Mouse (Mus musculus): ENCODE measurements around the gene Gm16181. TPM values are rescaled to one million over a fixed set of nuclear protein-coding genes. Genes with fewer than 3 reads are reported as not detected.

Gene Gm16181
- total and polyA plus RNA-seq, 2 experiments: 0.37 TPM; not detected in 1

DNA sequence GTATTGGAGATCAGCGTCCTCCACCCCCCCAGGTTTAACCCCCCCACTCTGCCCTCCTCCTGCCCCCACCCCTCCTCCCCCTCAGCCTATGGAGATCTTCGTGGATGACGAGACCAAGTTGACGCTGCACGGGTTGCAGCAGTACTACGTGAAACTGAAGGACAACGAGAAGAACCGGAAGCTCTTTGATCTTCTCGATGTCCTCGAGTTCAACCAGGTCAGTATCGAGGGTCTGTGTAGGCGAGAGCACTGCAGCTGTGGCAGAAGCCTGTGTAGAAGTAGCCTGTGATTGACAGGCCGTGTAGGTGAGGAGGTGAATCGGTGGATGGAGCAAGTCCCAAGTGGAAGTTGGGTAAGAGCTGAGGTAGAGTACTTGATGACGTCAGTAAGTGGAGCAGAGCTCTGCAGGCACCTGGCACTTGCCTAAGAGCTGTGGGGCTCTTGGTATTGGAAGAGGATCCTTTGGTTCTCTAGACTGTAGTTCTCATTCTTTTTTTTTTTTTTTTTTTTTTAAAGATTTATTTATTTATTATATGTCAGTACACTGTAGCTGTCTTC, 30.6 kb downstream of the Gm16181 start:
- H3K27ac ChIP-seq (replicated peaks; ENCODE audit: insufficient read depth, low read depth, low read length): no peak overlapping the region
- 59% methylated on average over 15 of the region's 15 CpGs for WGBS

DNA sequence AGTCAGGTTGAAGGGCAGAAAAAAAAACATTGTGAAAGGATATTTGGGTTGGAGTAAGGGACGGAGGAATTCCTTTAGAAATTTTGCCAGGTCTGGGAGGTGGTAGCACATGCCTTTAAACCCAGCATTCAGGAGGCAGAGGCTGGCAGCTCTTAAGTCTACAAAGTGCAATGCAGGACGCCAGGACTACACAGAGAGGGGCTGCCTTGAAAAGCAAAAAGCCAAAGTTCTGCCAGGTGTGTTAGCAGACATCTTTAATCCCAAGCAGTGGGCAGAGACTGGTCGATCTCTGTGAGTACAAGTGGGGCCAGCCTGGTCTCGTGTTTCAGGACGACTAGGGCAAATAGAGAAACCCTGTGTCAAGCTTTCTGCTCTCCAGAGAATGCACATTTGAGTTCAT, 31.3 kb downstream of the Gm16181 start:
- H3K79me2 ChIP-seq (ENCODE audit: control insufficient read depth, insufficient read depth, low read length): no peaks in the 10 kb centered on the region
- H3K27me3 ChIP-seq (ENCODE audit: control insufficient read depth, insufficient read depth, low read length): no peaks in the 10 kb centered on the region
- WGBS: 83% methylated on average over 5 of the region's 5 CpGs
- TF ChIP-seq CTCF (IDR thresholded peaks at IDR 0.05; ENCODE audit: low read depth, low read length): no peak
- TF ChIP-seq POLR2A (IDR thresholded peaks at IDR 0.05; ENCODE audit: extremely low read depth, insufficient read depth, low read length): no peak
- H3K27ac ChIP-seq (replicated peaks; ENCODE audit: insufficient read depth, low read depth, low read length): no peak overlapping the region
- no peak for DNase-seq (ENCODE audit: extremely low read depth, low read depth, low spot score)
- no peak overlapping the region for H3K9ac ChIP-seq (ENCODE audit: low read depth, low read length)
- H3K4me1 ChIP-seq (ENCODE audit: control insufficient read depth, insufficient read depth, low read length): no peaks in the 10 kb centered on the region
- peaks cover 37% of the 10 kb centered on the region for H3K36me3 ChIP-seq (ENCODE audit: control insufficient read depth, insufficient read depth, low read length)
- H3K4me3 ChIP-seq (ENCODE audit: insufficient read depth, low read depth, low read length): no peak overlapping the region

More for the DNA sequence above, 30.6 kb downstream of the Gm16181 start:
- no peak overlapping the region for H3K9ac ChIP-seq (ENCODE audit: low read depth, low read length)
- H3K4me3 ChIP-seq (ENCODE audit: insufficient read depth, low read depth, low read length): no peak overlapping the region
- no peaks in the 10 kb centered on the region for H3K27me3 ChIP-seq (ENCODE audit: control insufficient read depth, insufficient read depth, low read length)
- H3K4me1 ChIP-seq (ENCODE audit: control insufficient read depth, insufficient read depth, low read length): no peaks in the 10 kb centered on the region
- H3K79me2 ChIP-seq (ENCODE audit: control insufficient read depth, insufficient read depth, low read length): no peaks in the 10 kb centered on the region
- TF ChIP-seq POLR2A (IDR thresholded peaks at IDR 0.05; ENCODE audit: extremely low read depth, insufficient read depth, low read length) (no peak), CTCF (IDR thresholded peaks at IDR 0.05; ENCODE audit: low read depth, low read length) (no peak)
- DNase-seq (ENCODE audit: extremely low read depth, low read depth, low spot score): peak; percentile 69
- H3K36me3 ChIP-seq (ENCODE audit: control insufficient read depth, insufficient read depth, low read length): peaks cover 44% of the 10 kb centered on the region

- TF ChIP-seq POLR2A (IDR thresholded peaks at IDR 0.05; ENCODE audit: extremely low read depth, insufficient read depth, low read length) (no peak), CTCF (IDR thresholded peaks at IDR 0.05; ENCODE audit: low read depth, low read length) (no peak)
- no peaks in the 10 kb centered on the region for H3K4me1 ChIP-seq (ENCODE audit: control insufficient read depth, insufficient read depth, low read length)
- H3K36me3 ChIP-seq (ENCODE audit: control insufficient read depth, insufficient read depth, low read length): peaks cover 30% of the 10 kb centered on the region
- no peak overlapping the region for H3K9ac ChIP-seq (ENCODE audit: low read depth, low read length)
- H3K4me3 ChIP-seq (ENCODE audit: insufficient read depth, low read depth, low read length): no peak overlapping the region
- no peak for DNase-seq (ENCODE audit: extremely low read depth, low read depth, low spot score)
- 83% methylated on average over 18 of the region's 18 CpGs for WGBS
- no peak overlapping the region for H3K27ac ChIP-seq (replicated peaks; ENCODE audit: insufficient read depth, low read depth, low read length)
- no peaks in the 10 kb centered on the region for H3K79me2 ChIP-seq (ENCODE audit: control insufficient read depth, insufficient read depth, low read length)
- no peaks in the 10 kb centered on the region for H3K27me3 ChIP-seq (ENCODE audit: control insufficient read depth, insufficient read depth, low read length)
Observed at GRCm38 (mm10) chr17:35252619-35253292, 32.1 kb downstream of the Gm16181 start.

DNA sequence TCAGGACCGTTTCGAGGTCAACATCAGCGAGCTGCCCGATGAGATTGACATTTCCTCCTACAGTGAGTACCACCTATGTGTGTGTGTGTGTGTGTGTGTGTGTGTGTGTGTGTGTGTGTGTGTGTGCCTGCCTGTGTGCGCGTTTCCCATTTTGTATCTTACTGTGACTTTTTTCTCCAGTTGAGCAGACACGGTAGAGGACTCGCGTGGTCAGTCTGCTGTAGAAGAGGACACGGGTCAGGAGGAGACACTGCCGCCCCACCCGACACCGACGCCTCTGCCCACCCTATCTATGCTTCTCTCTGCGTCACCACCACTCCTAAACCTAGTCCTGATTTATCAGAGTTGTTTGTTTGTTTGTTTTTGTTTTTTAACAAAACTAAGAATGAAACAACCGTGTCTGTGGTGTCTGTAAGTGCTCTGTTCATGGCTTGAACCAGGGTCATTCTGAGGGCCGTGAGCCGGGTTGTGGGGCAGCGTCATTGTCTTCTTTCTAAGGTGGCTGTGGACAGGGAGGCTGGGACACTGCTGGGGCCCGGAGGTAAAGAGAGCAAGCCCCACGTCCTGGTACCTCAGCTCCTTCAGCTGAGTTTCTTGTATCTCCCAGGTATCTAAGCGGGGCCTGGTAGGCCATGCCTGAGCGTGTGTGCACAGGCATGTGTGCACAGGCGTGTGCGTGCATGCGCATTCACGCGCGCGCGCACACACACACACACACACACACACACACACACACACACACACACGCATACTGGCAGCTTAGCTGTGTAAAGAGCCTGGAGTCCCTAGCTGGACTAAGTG, 32.9 kb downstream of the Gm16181 start:
- H3K27me3 ChIP-seq (ENCODE audit: control insufficient read depth, insufficient read depth, low read length): no peaks in the 10 kb centered on the region
- 83% methylated on average over 32 of the region's 32 CpGs for WGBS
- TF ChIP-seq CTCF (IDR thresholded peaks at IDR 0.05; ENCODE audit: low read depth, low read length) (no peak), POLR2A (IDR thresholded peaks at IDR 0.05; ENCODE audit: extremely low read depth, insufficient read depth, low read length) (no peak)
- H3K4me1 ChIP-seq (ENCODE audit: control insufficient read depth, insufficient read depth, low read length): no peaks in the 10 kb centered on the region
- H3K36me3 ChIP-seq (ENCODE audit: control insufficient read depth, insufficient read depth, low read length): peaks cover 25% of the 10 kb centered on the region; the same call in 1 of the 2 replicates
- H3K27ac ChIP-seq (replicated peaks; ENCODE audit: insufficient read depth, low read depth, low read length): no peak overlapping the region
- no peak for DNase-seq (ENCODE audit: extremely low read depth, low read depth, low spot score)
- no peak overlapping the region for H3K9ac ChIP-seq (ENCODE audit: low read depth, low read length)
- no peaks in the 10 kb centered on the region for H3K79me2 ChIP-seq (ENCODE audit: control insufficient read depth, insufficient read depth, low read length)
- H3K4me3 ChIP-seq (ENCODE audit: insufficient read depth, low read depth, low read length): no peak overlapping the region

DNA sequence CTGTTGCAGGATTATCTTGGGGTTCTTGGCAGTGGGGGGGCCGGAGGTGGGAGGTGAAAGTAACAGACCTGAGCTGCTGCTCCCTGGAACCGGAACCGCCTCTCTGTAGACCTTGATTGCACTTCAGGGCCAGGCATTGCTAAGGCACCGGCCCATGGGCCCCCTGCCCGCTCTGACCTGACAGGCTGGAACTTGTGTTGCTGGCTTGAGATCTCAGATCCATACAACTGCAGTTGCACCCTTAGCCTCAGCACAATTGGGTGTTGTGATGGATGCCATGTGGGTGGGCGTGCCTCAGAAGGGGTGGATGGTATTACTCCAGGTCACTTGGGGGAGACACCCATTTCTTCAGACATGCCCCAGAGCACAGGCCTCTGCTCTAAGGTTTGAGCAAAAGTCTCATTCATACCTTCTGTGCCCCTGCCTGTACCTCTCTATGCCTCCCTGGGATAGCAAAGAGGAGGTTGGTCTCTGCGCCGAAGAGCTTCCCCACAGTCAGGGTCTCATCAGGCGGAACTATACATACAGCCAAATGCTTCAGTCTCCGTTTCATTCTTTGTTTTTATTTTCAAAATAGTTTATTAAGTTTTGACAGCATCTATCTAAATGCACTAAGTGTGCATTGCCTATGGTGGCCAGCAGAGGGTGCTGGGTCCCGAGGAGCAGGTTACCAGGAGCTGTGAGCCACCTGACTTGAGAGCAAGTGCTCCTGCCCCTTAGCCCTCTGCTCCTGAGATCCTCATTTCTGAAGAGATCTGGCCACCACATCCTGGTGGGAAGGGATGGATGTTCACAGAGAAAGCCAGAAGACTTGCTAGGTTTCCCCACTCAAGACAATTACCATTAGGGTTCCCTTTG, 33.8 kb downstream of the Gm16181 start:
- no peak overlapping the region for H3K4me3 ChIP-seq (ENCODE audit: insufficient read depth, low read depth, low read length)
- no peaks in the 10 kb centered on the region for H3K79me2 ChIP-seq (ENCODE audit: control insufficient read depth, insufficient read depth, low read length)
- WGBS: 68% methylated on average over 11 of the region's 11 CpGs
- no peak overlapping the region for H3K27ac ChIP-seq (replicated peaks; ENCODE audit: insufficient read depth, low read depth, low read length)
- peak; percentile 36 for DNase-seq (ENCODE audit: extremely low read depth, low read depth, low spot score)
- H3K36me3 ChIP-seq (ENCODE audit: control insufficient read depth, insufficient read depth, low read length): peaks cover 17% of the 10 kb centered on the region; the same call in 1 of the 2 replicates
- no peaks in the 10 kb centered on the region for H3K4me1 ChIP-seq (ENCODE audit: control insufficient read depth, insufficient read depth, low read length)
- no peaks in the 10 kb centered on the region for H3K27me3 ChIP-seq (ENCODE audit: control insufficient read depth, insufficient read depth, low read length)
- TF ChIP-seq POLR2A (IDR thresholded peaks at IDR 0.05; ENCODE audit: extremely low read depth, insufficient read depth, low read length): no peak
- peak; percentile 91 for TF ChIP-seq CTCF (IDR thresholded peaks at IDR 0.05; ENCODE audit: low read depth, low read length)
- no peak overlapping the region for H3K9ac ChIP-seq (ENCODE audit: low read depth, low read length)
